Mouse (Mus musculus) midbrain, embryonic 13.5 days (tissue): ENCODE results near the gene Sema5a. TPM values are rescaled to one million over a fixed set of nuclear protein-coding genes. Genes with fewer than 3 reads are reported as not detected.

ENCODE experiments used
- ATAC-seq: fragments of 200-750 bp; cut with Nextera tagmentation; 2 replicates; pipeline ENCODE4 v1.8.0; 2017; ENCODE audit warnings: mild to moderate bottlenecking, moderate TSS enrichment, moderate library complexity
- H3K27ac ChIP-seq: fragments of 300-500 bp; sonication (generic); 2 replicates; pipeline ENCODE4 v1.5.1; 2015; ENCODE audit warnings: inconsistent platforms, mild to moderate bottlenecking, moderate library complexity
- H3K27me3 ChIP-seq: fragments of 300-500 bp; sonication (generic); 2 replicates; pipeline ENCODE4 v1.6.1; 2015; ENCODE audit warnings: mild to moderate bottlenecking, inconsistent platforms
- H3K36me3 ChIP-seq: fragments of 300-500 bp; sonication (generic); 2 replicates; pipeline ENCODE4 v1.6.1; 2015; ENCODE audit warnings: mild to moderate bottlenecking, inconsistent platforms
- H3K4me1 ChIP-seq: fragments of 300-500 bp; sonication (generic); replicated peaks from 2 replicates; pipeline ENCODE4 v1.6.1; 2015; ENCODE audit warnings: inconsistent platforms
- H3K4me2 ChIP-seq: fragments of 300-500 bp; sonication (generic); replicated peaks from 2 replicates; pipeline ENCODE4 v1.6.1; 2015; ENCODE audit warnings: moderate library complexity, mild to moderate bottlenecking, inconsistent platforms
- H3K4me3 ChIP-seq: fragments of 300-500 bp; sonication (generic); replicated peaks from 2 replicates; pipeline ENCODE4 v1.5.1; 2015; ENCODE audit warnings: mild to moderate bottlenecking, inconsistent platforms
- H3K9ac ChIP-seq: fragments of 300-500 bp; sonication (generic); replicated peaks from 2 replicates; pipeline ENCODE4 v1.6.1; 2015; ENCODE audit warnings: mild to moderate bottlenecking, inconsistent platforms
- H3K9me3 ChIP-seq: fragments of 300-500 bp; sonication (generic); 2 replicates; pipeline ENCODE4 v1.6.1; 2016; ENCODE audit warnings: mild to moderate bottlenecking, inconsistent platforms
- WGBS: fragments of 180-500 bp; shearing (Covaris S2); methylation state at CpG from one replicate; pipeline ENCODE4 v1.1.7; 2015; 5-methylcytosine and 5-hydroxymethylcytosine counted together
- polyA plus RNA-seq: library from polyadenylated mRNA; unstranded; fragments of >200 nt; fragmentation: Nextera tagmentation; extraction: Ambion mirVana; gene quantifications from 2 replicates; pipeline ENCODE4 v1.2.1, GENCODE M21; 2015

The Sema5a gene
- polyA plus RNA-seq, 1 experiment from 2014 or later: 5.4 TPM

GRCm38 (mm10) chr15:32396241-32396890, 151.8 kb downstream of the Sema5a start:
- Histone ChIP-seq H3K9ac (no peak overlapping the region), H3K4me2 (no peak overlapping the region), H3K27me3 (no peaks in the 10 kb centered on the region), H3K27ac (no peak overlapping the region), H3K36me3 (no peaks in the 10 kb centered on the region), H3K4me3 (no peak overlapping the region), H3K9me3 (no peaks in the 10 kb centered on the region), H3K4me1 (no peaks in the 10 kb centered on the region)
- 93% methylated on average over 3 of the region's 3 CpGs for WGBS
- no peak for ATAC-seq

- Histone ChIP-seq H3K27me3 (no peaks in the 10 kb centered on the region), H3K27ac (no peak overlapping the region), H3K36me3 (no peaks in the 10 kb centered on the region), H3K4me2 (no peak overlapping the region), H3K9me3 (no peaks in the 10 kb centered on the region), H3K4me1 (no peaks in the 10 kb centered on the region), H3K4me3 (no peak overlapping the region), H3K9ac (no peak overlapping the region)
- no peak for ATAC-seq
- 86% methylated on average over 3 of the region's 3 CpGs for WGBS
Measured at GRCm38 (mm10) chr15:32397064-32397463, 152.5 kb downstream of the Sema5a start.

GRCm38 (mm10) chr15:32398721-32399120, 154.1 kb downstream of the Sema5a start:
- no peak for ATAC-seq
- no peaks in the 10 kb centered on the region for H3K4me1 ChIP-seq
- H3K4me2 ChIP-seq: no peak overlapping the region
- H3K9me3 ChIP-seq: no peaks in the 10 kb centered on the region
- no peak overlapping the region for H3K4me3 ChIP-seq
- H3K9ac ChIP-seq: no peak overlapping the region
- no peaks in the 10 kb centered on the region for H3K27me3 ChIP-seq
- H3K27ac ChIP-seq: no peak overlapping the region
- 87% methylated on average over 1 of the region's 1 CpGs for WGBS
- no peaks in the 10 kb centered on the region for H3K36me3 ChIP-seq

GRCm38 (mm10) chr15:32401909-32402527, 157.4 kb downstream of the Sema5a start:
- H3K9me3 ChIP-seq: no peaks in the 10 kb centered on the region
- no peak overlapping the region for H3K27ac ChIP-seq
- H3K4me3 ChIP-seq: no peak overlapping the region
- no peak overlapping the region for H3K9ac ChIP-seq
- WGBS: 73% methylated on average over 5 of the region's 5 CpGs
- H3K27me3 ChIP-seq: no peaks in the 10 kb centered on the region
- H3K4me2 ChIP-seq: no peak overlapping the region
- no peak for ATAC-seq
- H3K4me1 ChIP-seq: no peaks in the 10 kb centered on the region
- no peaks in the 10 kb centered on the region for H3K36me3 ChIP-seq

GRCm38 (mm10) chr15:32403321-32403720, 158.7 kb downstream of the Sema5a start:
- H3K27ac ChIP-seq: no peak overlapping the region
- 83% methylated on average over 8 of the region's 8 CpGs for WGBS
- H3K4me3 ChIP-seq: no peak overlapping the region
- no peaks in the 10 kb centered on the region for H3K4me1 ChIP-seq
- H3K4me2 ChIP-seq: no peak overlapping the region
- H3K9me3 ChIP-seq: no peaks in the 10 kb centered on the region
- no peak overlapping the region for H3K9ac ChIP-seq
- ATAC-seq: no peak
- no peaks in the 10 kb centered on the region for H3K27me3 ChIP-seq
- H3K36me3 ChIP-seq: no peaks in the 10 kb centered on the region

- no peak for ATAC-seq
- H3K36me3 ChIP-seq: no peaks in the 10 kb centered on the region
- H3K4me2 ChIP-seq: no peak overlapping the region
- H3K9me3 ChIP-seq: no peaks in the 10 kb centered on the region
- no peaks in the 10 kb centered on the region for H3K27me3 ChIP-seq
- H3K9ac ChIP-seq: no peak overlapping the region
- no peak overlapping the region for H3K27ac ChIP-seq
- no peaks in the 10 kb centered on the region for H3K4me1 ChIP-seq
- H3K4me3 ChIP-seq: no peak overlapping the region
- 87% methylated on average over 2 of the region's 2 CpGs for WGBS
Measured at GRCm38 (mm10) chr15:32406436-32406835, 161.8 kb downstream of the Sema5a start.

GRCm38 (mm10) chr15:32407766-32408165, 163.2 kb downstream of the Sema5a start:
- H3K36me3 ChIP-seq: no peaks in the 10 kb centered on the region
- WGBS: 92% methylated on average over 3 of the region's 3 CpGs
- no peaks in the 10 kb centered on the region for H3K4me1 ChIP-seq
- no peaks in the 10 kb centered on the region for H3K9me3 ChIP-seq
- H3K9ac ChIP-seq: no peak overlapping the region
- no peak overlapping the region for H3K27ac ChIP-seq
- no peak for ATAC-seq
- H3K4me2 ChIP-seq: no peak overlapping the region
- no peak overlapping the region for H3K4me3 ChIP-seq
- H3K27me3 ChIP-seq: no peaks in the 10 kb centered on the region

GRCm38 (mm10) chr15:32416291-32416690, 171.7 kb downstream of the Sema5a start:
- Histone ChIP-seq H3K9me3 (no peaks in the 10 kb centered on the region), H3K4me3 (no peak overlapping the region), H3K27ac (no peak overlapping the region), H3K4me1 (no peaks in the 10 kb centered on the region), H3K36me3 (no peaks in the 10 kb centered on the region), H3K4me2 (no peak overlapping the region), H3K27me3 (no peaks in the 10 kb centered on the region), H3K9ac (no peak overlapping the region)
- ATAC-seq: no peak
- WGBS: 91% methylated on average over 2 of the region's 2 CpGs

GRCm38 (mm10) chr15:32422631-32423030, 178.0 kb downstream of the Sema5a start:
- ATAC-seq: no peak
- no peaks in the 10 kb centered on the region for H3K36me3 ChIP-seq
- no peak overlapping the region for H3K4me3 ChIP-seq
- H3K4me2 ChIP-seq: no peak overlapping the region
- H3K27me3 ChIP-seq: no peaks in the 10 kb centered on the region
- 77% methylated on average over 6 of the region's 6 CpGs for WGBS
- H3K4me1 ChIP-seq: no peaks in the 10 kb centered on the region
- H3K27ac ChIP-seq: no peak overlapping the region
- no peaks in the 10 kb centered on the region for H3K9me3 ChIP-seq
- no peak overlapping the region for H3K9ac ChIP-seq

GRCm38 (mm10) chr15:32423061-32423460, 178.5 kb downstream of the Sema5a start:
- no peak for ATAC-seq
- Histone ChIP-seq H3K4me2 (no peak overlapping the region), H3K9ac (no peak overlapping the region), H3K9me3 (no peaks in the 10 kb centered on the region), H3K4me1 (no peaks in the 10 kb centered on the region), H3K27me3 (no peaks in the 10 kb centered on the region), H3K36me3 (no peaks in the 10 kb centered on the region), H3K4me3 (no peak overlapping the region), H3K27ac (no peak overlapping the region)
- 83% methylated on average over 6 of the region's 6 CpGs for WGBS

GRCm38 (mm10) chr15:32427188-32427924, 182.7 kb downstream of the Sema5a start:
- 70% methylated on average over 7 of the region's 7 CpGs for WGBS
- ATAC-seq: peak; percentile 43; the same call in 1 of the 2 replicates

More at GRCm38 (mm10) chr15:32427188-32427924, 182.7 kb downstream of the Sema5a start:
- no peaks in the 10 kb centered on the region for H3K36me3 ChIP-seq
- no peaks in the 10 kb centered on the region for H3K4me1 ChIP-seq
- H3K27ac ChIP-seq: no peak overlapping the region
- H3K4me3 ChIP-seq: no peak overlapping the region
- no peaks in the 10 kb centered on the region for H3K27me3 ChIP-seq
- H3K9ac ChIP-seq: no peak overlapping the region
- H3K4me2 ChIP-seq: no peak overlapping the region
- H3K9me3 ChIP-seq: no peaks in the 10 kb centered on the region
